Mouse (Mus musculus): ENCODE measurements around the gene F13b. TPM values are rescaled to one million over a fixed set of nuclear protein-coding genes. Genes with fewer than 3 reads are reported as not detected.

F13b gene
- polyA plus RNA-seq (2015; fragmentation: Nextera tagmentation; extraction: Ambion mirVana) = not detected in 2 replicates

DNA sequence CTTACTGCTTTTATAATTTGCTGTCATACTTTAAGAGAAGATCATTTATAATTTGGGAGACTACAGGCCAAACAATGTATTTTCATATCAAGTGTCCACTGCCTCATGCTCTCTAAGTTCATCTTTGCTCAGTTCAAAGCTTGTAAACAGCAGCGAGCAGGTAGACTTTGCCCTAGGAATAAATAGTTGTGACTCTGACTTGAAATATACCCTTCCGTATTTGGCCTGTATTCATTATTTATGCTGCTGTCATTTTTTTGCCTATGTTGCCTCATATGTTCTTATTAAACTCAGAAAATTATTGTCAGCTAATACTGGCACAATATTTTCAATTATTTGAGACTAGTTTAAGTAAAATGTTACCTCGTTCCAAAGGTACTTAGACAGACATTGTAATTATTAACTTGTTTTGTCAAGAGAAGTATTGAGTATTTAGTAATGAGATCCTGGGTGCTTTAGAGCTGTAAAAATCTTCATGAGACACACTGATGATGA is at the start of gene F13b:
F13b (plus strand) TSS at position 445 of the 495 bp plus-strand sequence.
- WGBS = 90% methylated on average over 3 of the region's 3 CpGs
- Histone ChIP-seq H3K4me1 (replicated peaks; ENCODE audit: control insufficient read depth, insufficient read depth, low read length) (no peaks in the 10 kb centered on the region), H3K27ac (ENCODE audit: low read length) (no peak within 1 kb of the TSS), H3K27me3 (replicated peaks; ENCODE audit: control insufficient read depth, insufficient read depth, low read length) (no peaks in the 10 kb centered on the region), H3K36me3 (ENCODE audit: control insufficient read depth, insufficient read depth) (no peaks in the 10 kb centered on the region), H3K4me2 (ENCODE audit: low read length) (no peak within 1 kb of the TSS), H3K9ac (replicated peaks; ENCODE audit: low read depth, low read length) (no peak within 1 kb of the TSS), H3K9me3 (ENCODE audit: control insufficient read depth, low read length) (no peaks in the 10 kb centered on the region), H3K4me3 (replicated peaks; ENCODE audit: low read length) (no peak within 1 kb of the TSS)
- no peak for ATAC-seq

DNA sequence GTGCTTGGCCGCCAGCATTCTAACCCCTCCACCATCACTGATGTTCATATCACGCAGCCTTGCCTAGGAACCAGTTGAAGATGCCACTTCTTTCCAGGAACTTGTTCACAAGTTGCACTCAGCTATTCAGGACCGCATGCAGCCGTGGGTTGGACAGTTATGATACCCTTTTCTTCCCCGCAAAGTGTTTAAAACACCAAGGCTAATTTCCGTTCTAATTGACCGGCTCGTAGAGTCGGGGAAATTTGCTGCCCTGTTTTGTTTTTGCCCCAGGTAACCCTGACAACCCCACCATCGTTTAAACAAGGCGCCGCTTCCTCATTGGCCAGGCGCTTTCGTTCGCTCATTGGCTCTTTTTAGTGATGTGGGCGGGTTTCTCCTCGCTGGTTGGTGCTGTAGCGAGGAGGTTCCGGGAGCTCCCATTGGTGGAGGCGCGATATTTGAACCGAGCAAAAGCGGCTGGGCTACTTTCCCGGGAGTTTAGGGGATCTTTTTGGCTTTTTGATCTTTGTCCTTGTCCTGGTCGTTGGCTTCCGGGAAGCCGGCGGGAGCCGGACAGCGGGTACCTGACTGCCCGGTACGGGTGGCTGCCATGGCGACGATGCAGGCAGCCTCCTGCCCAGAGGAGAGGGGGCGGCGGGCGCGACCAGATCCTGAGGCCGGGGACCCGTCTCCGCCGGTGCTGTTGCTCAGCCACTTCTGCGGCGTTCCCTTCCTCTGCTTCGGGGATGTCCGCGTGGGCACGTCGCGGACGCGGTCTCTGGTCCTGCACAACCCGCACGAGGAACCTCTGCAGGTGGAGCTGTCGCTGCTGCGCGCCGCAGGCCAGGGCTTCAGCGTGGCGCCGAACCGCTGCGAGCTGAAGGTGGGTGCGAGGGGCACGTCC is 46.9 kb upstream of the F13b start, which contains the start of gene Aspm:
Aspm (plus strand) TSS at position 433 of the 886 bp plus-strand sequence.
- Histone ChIP-seq H3K27ac (ENCODE audit: low read length) (no peak within 1 kb of the TSS), H3K9ac (replicated peaks; ENCODE audit: low read depth, low read length) (peak within 1 kb of the TSS; percentile 49), H3K27me3 (replicated peaks; ENCODE audit: control insufficient read depth, insufficient read depth, low read length) (no peaks in the 10 kb centered on the region), H3K9me3 (ENCODE audit: control insufficient read depth, low read length) (no peaks in the 10 kb centered on the region), H3K4me3 (replicated peaks; ENCODE audit: low read length) (peak within 1 kb of the TSS; percentile 72), H3K4me2 (ENCODE audit: low read length) (peak within 1 kb of the TSS; percentile 93), H3K36me3 (ENCODE audit: control insufficient read depth, insufficient read depth) (no peaks in the 10 kb centered on the region), H3K4me1 (replicated peaks; ENCODE audit: control insufficient read depth, insufficient read depth, low read length) (peaks cover 13% of the 10 kb centered on the region)
- under 1% methylated on average over 65 of the region's 65 CpGs for WGBS
- peak; percentile 100 for ATAC-seq

DNA sequence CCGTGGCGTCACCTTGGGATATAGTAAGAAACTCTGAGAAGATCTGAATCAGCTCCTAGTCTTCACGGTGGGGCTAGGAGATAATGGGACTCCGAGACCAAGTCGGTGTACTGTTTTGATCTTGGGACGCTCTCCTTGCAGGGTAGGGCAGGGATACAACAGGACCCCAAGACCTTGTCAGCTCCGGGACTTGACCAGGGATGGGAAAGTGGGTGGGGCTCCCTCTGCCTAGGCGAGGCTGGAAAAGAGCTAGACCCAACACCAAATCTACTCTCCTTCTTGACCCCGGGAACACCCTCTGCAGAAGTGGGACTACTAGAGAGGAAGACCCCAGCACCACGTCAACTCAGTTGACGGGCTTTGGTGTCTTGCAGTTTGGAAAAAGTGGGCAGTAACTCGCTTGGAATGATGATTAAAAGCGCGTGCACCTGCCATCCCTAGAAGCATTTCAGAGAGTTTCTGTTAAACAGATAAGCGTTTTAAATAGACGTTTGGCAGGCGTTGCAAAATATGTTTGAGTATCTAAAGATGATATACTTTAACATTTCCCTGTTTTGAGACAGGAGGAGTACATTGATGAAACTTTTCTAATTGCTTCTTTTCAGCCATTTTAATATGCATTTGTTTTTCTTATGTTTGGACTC is 46.2 kb upstream of the F13b start:
- Histone ChIP-seq H3K9me3 (ENCODE audit: control insufficient read depth, low read length) (no peaks in the 10 kb centered on the region), H3K4me3 (replicated peaks; ENCODE audit: low read length) (peak overlapping the region; percentile 72), H3K9ac (replicated peaks; ENCODE audit: low read depth, low read length) (peak overlapping the region; percentile 49), H3K4me1 (replicated peaks; ENCODE audit: control insufficient read depth, insufficient read depth, low read length) (peaks cover 13% of the 10 kb centered on the region), H3K36me3 (ENCODE audit: control insufficient read depth, insufficient read depth) (no peaks in the 10 kb centered on the region), H3K27me3 (replicated peaks; ENCODE audit: control insufficient read depth, insufficient read depth, low read length) (no peaks in the 10 kb centered on the region), H3K4me2 (ENCODE audit: low read length) (peak overlapping the region; percentile 93), H3K27ac (ENCODE audit: low read length) (no peak overlapping the region)
- ATAC-seq = peak; percentile 20
- 3% methylated on average over 17 of the region's 17 CpGs for WGBS

DNA sequence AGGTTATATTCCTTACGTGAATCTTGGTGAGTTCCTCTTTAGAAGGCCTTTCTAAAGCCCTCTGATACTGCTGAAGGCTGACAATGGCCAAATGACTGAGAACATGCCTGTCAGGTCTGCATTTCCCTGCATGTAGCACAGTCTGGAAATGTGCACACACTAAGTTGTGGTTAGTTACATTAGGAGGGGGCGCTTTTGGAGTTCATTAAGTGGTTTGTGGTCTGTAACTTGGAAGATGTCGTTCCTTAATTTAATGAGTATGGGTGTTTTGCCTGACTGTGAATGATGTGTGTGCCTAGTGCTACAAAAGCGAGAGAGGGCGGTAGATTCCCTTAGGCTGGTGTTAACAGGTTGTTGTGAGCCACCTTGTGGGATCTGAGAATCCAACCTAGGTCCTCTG is 40.7 kb upstream of the F13b start:
- Histone ChIP-seq H3K36me3 (ENCODE audit: control insufficient read depth, insufficient read depth) (no peaks in the 10 kb centered on the region), H3K4me3 (replicated peaks; ENCODE audit: low read length) (no peak overlapping the region), H3K4me1 (replicated peaks; ENCODE audit: control insufficient read depth, insufficient read depth, low read length) (peaks cover 7% of the 10 kb centered on the region), H3K27me3 (replicated peaks; ENCODE audit: control insufficient read depth, insufficient read depth, low read length) (no peaks in the 10 kb centered on the region), H3K4me2 (ENCODE audit: low read length) (no peak overlapping the region), H3K9me3 (ENCODE audit: control insufficient read depth, low read length) (no peaks in the 10 kb centered on the region), H3K27ac (ENCODE audit: low read length) (no peak overlapping the region), H3K9ac (replicated peaks; ENCODE audit: low read depth, low read length) (no peak overlapping the region)
- ATAC-seq = no peak
- 71% methylated on average over 5 of the region's 5 CpGs for WGBS

DNA sequence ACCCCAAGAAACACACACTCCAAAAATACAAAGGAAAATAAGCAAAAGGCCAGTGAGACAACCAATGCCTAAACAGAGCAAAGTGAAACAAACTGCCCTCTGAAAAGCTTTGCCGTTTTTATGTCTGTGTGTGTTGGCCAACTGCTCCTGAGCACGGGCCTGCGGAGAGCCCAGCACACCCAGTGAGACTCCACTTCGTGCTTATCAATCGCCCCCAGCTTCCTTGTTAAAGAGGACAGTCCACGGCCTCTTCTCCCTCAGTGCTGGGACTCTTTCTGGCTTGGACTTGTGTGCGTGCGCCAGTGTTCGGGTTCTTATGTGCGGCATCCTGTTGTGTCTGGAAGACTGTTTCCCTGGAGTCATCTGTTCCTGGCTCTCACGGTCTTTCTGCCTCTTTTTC is 35.6 kb upstream of the F13b start:
- Histone ChIP-seq H3K36me3 (ENCODE audit: control insufficient read depth, insufficient read depth) (no peaks in the 10 kb centered on the region), H3K4me1 (replicated peaks; ENCODE audit: control insufficient read depth, insufficient read depth, low read length) (peaks cover 1% of the 10 kb centered on the region; the same call in 1 of the 2 replicates), H3K9ac (replicated peaks; ENCODE audit: low read depth, low read length) (no peak overlapping the region), H3K4me3 (replicated peaks; ENCODE audit: low read length) (no peak overlapping the region), H3K27me3 (replicated peaks; ENCODE audit: control insufficient read depth, insufficient read depth, low read length) (no peaks in the 10 kb centered on the region), H3K4me2 (ENCODE audit: low read length) (no peak overlapping the region), H3K27ac (ENCODE audit: low read length) (no peak overlapping the region), H3K9me3 (ENCODE audit: control insufficient read depth, low read length) (no peaks in the 10 kb centered on the region)
- WGBS = 92% methylated on average over 11 of the region's 11 CpGs
- no peak for ATAC-seq

DNA sequence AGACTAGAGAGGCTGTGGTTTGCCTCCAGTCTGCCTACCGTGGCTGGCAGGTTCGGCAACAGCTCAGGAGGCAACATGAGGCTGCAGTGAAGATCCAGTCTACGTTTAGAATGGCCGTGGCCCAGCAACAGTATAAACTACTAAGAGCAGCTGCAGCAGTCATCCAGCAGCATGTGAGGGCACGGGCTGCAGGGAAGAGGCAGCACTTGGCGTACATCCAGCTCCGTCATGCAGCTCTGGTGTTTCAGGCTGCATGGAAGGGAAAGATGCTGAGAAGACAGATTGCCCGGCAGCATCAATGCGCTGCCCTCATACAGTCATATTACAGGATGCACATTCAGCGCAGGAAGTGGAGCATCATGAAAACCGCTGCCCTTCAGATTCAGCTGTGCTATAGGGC is 22.6 kb upstream of the F13b start:
- Histone ChIP-seq H3K27me3 (replicated peaks; ENCODE audit: control insufficient read depth, insufficient read depth, low read length) (no peaks in the 10 kb centered on the region), H3K36me3 (ENCODE audit: control insufficient read depth, insufficient read depth) (no peaks in the 10 kb centered on the region), H3K4me2 (ENCODE audit: low read length) (no peak overlapping the region), H3K9me3 (ENCODE audit: control insufficient read depth, low read length) (no peaks in the 10 kb centered on the region), H3K9ac (replicated peaks; ENCODE audit: low read depth, low read length) (no peak overlapping the region), H3K27ac (ENCODE audit: low read length) (no peak overlapping the region), H3K4me1 (replicated peaks; ENCODE audit: control insufficient read depth, insufficient read depth, low read length) (no peaks in the 10 kb centered on the region), H3K4me3 (replicated peaks; ENCODE audit: low read length) (no peak overlapping the region)
- 81% methylated on average over 11 of the region's 11 CpGs for WGBS
- ATAC-seq = peak; percentile 45; the same call in 1 of the 2 replicates

DNA sequence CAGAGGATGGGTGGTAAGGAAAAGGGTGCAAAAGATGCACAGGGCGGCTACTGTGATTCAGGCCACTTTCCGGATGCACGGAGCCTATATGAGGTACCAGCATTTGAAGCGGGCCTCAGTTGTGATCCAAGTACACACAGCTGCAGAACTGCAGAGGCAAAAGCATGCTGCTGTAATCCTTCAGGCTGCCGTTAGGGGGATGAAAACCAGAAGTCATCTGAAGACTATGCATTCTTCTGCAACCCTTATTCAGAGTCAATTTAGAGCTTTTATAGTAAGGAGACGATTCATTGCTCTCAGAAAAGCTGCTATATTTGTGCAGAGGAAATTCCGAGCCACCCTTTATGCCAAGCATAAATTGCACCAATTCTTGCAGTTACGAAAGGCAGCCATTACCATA is 21.3 kb upstream of the F13b start:
- Histone ChIP-seq H3K4me2 (ENCODE audit: low read length) (no peak overlapping the region), H3K27me3 (replicated peaks; ENCODE audit: control insufficient read depth, insufficient read depth, low read length) (no peaks in the 10 kb centered on the region), H3K4me1 (replicated peaks; ENCODE audit: control insufficient read depth, insufficient read depth, low read length) (no peaks in the 10 kb centered on the region), H3K36me3 (ENCODE audit: control insufficient read depth, insufficient read depth) (no peaks in the 10 kb centered on the region), H3K9me3 (ENCODE audit: control insufficient read depth, low read length) (no peaks in the 10 kb centered on the region), H3K4me3 (replicated peaks; ENCODE audit: low read length) (no peak overlapping the region), H3K9ac (replicated peaks; ENCODE audit: low read depth, low read length) (no peak overlapping the region), H3K27ac (ENCODE audit: low read length) (no peak overlapping the region)
- ATAC-seq = no peak
- WGBS = 88% methylated on average over 8 of the region's 8 CpGs

DNA sequence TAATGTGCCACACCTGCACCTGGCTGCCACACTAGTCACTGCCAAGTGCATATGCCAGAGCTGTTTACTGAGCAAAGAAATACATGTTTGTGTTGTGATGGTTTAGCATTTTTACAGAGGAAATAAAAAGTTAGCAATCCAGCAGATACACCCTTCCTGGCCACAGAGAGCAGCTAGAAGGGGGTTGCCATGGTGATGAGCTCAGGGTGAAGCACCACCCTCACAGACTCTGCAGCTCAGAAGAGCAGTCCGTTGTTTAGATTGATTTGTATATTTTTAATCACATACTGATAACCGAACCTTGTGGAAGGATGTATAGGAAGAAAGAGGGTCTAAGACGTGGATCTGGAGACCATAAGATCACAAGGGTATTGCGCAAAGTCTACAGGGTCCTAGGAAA is 20.4 kb upstream of the F13b start:
- H3K4me1 ChIP-seq (replicated peaks; ENCODE audit: control insufficient read depth, insufficient read depth, low read length) = no peaks in the 10 kb centered on the region
- H3K36me3 ChIP-seq (ENCODE audit: control insufficient read depth, insufficient read depth) = no peaks in the 10 kb centered on the region
- H3K27me3 ChIP-seq (replicated peaks; ENCODE audit: control insufficient read depth, insufficient read depth, low read length) = no peaks in the 10 kb centered on the region
- no peak overlapping the region for H3K27ac ChIP-seq (ENCODE audit: low read length)
- H3K9me3 ChIP-seq (ENCODE audit: control insufficient read depth, low read length) = no peaks in the 10 kb centered on the region
- WGBS = 92% methylated on average over 4 of the region's 4 CpGs
- H3K9ac ChIP-seq (replicated peaks; ENCODE audit: low read depth, low read length) = no peak overlapping the region
- no peak for ATAC-seq
- H3K4me3 ChIP-seq (replicated peaks; ENCODE audit: low read length) = no peak overlapping the region
- H3K4me2 ChIP-seq (ENCODE audit: low read length) = no peak overlapping the region

DNA sequence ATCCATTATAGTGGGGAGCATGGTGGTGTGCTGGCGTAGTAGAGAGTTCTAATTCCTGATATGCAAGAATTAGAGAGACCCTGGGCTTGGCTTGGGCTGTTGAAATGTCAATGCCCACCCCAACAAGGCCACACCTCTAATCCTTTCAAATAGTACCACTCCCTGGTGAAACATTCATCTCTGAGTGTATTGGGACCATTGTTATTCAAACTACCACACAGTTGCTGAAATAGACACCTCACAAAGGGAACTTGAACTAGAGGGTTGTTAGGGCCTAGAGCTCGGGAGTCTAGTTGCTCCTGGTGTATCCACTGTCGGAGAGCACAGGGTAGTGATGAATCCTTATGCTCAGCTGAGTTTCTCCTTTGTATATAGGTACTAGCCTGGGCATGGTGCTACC is 6.9 kb upstream of the F13b start:
- ATAC-seq = no peak
- Histone ChIP-seq H3K4me1 (replicated peaks; ENCODE audit: control insufficient read depth, insufficient read depth, low read length) (no peaks in the 10 kb centered on the region), H3K4me3 (replicated peaks; ENCODE audit: low read length) (no peak overlapping the region), H3K27me3 (replicated peaks; ENCODE audit: control insufficient read depth, insufficient read depth, low read length) (no peaks in the 10 kb centered on the region), H3K27ac (ENCODE audit: low read length) (no peak overlapping the region), H3K9me3 (ENCODE audit: control insufficient read depth, low read length) (no peaks in the 10 kb centered on the region), H3K36me3 (ENCODE audit: control insufficient read depth, insufficient read depth) (no peaks in the 10 kb centered on the region), H3K9ac (replicated peaks; ENCODE audit: low read depth, low read length) (no peak overlapping the region), H3K4me2 (ENCODE audit: low read length) (no peak overlapping the region)
- 73% methylated on average over 3 of the region's 3 CpGs for WGBS

Data from forebrain, embryonic 16.5 days (tissue).